In the genomic region with DNA sequence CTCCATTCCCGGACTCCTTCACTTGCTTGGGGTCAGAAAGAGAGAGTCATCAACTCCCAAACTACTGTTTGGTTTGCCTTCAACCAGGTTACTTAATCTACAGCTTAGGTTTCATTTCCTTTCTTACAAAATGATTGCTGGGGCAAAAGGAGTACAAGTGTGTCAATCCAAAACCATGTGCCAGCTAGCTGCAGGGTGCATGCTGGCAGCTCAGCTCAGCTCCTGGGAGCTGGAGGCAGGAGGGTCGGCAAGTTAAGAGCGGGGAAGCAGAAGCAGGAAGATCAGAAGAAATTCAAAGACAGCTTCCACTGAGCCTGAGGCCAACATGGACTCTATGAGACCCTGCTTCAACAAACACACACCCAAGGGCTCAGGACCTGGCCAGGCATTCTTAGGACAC, we compare ENCODE assay signal across 8 mouse cellular contexts. TPM values are rescaled to one million over a fixed set of nuclear protein-coding genes. Genes with fewer than 3 reads are reported as not detected.
DNase-seq lines count a peak whose midpoint lies in the region; ATAC-seq and TF ChIP-seq lines count a peak whose summit lies in the region.

No protein-coding gene starts in this region.

- H3K9ac ChIP-seq in heart, postnatal 0 days (replicated peaks; ENCODE audit: low read depth, low read length): no peak overlapping the region
- peak overlapping the region; percentile 57; the same call in 1 of the 2 replicates for H3K9ac ChIP-seq in ES-E14 (ENCODE audit: insufficient read depth, low read depth, low read length, poor library complexity, severe bottlenecking)
- H3K9ac ChIP-seq in forebrain, embryonic 13.5 days: peak overlapping the region; percentile 52

- peaks cover 15% of the 10 kb centered on the region for H3K4me1 ChIP-seq in heart, postnatal 0 days (ENCODE audit: control insufficient read depth, insufficient read depth)
- H3K4me1 ChIP-seq in ES-E14 (ENCODE audit: control insufficient read depth in 2 of 2, insufficient read depth in 2 of 2, low read length in 2 of 2, poor library complexity in 1 of 2): peaks cover 10 to 12% of the 10 kb centered on the region in 2 experiments
- H3K4me1 ChIP-seq in forebrain, embryonic 13.5 days: peaks cover 34% of the 10 kb centered on the region

- H3K4me3 ChIP-seq in heart, postnatal 0 days (ENCODE audit: low read depth, low read length): no peak overlapping the region
- H3K4me3 ChIP-seq in ES-E14 (ENCODE audit: insufficient read depth in 1 of 2, low read depth in 1 of 2, low read length in 2 of 2, poor library complexity in 1 of 2, severe bottlenecking in 1 of 2): peak overlapping the region in 1 of 2 experiments; percentile 44; a peak in 2 of 4 replicates
- H3K4me3 ChIP-seq in forebrain, embryonic 13.5 days: no peak overlapping the region

- DNase-seq in heart, postnatal 0 days (ENCODE audit: low spot score): no peak
- no peak for DNase-seq in heart, postnatal 4 days
- DNase-seq in ES-E14 (ENCODE audit: low read depth, low spot score): no peak
- DNase-seq in lung, postnatal 36 days: peak; percentile 34
- DNase-seq in B cell, adult 2 months: no peak
- DNase-seq in ovary, adult 18-20 months (ENCODE audit: low spot score): no peak

- peaks cover 41% of the 10 kb centered on the region for H3K36me3 ChIP-seq in heart, postnatal 0 days (replicated peaks; ENCODE audit: control insufficient read depth, insufficient read depth, low read length)
- peaks cover 41% of the 10 kb centered on the region for H3K36me3 ChIP-seq in ES-E14 (ENCODE audit: control insufficient read depth, insufficient read depth, low read length, poor library complexity, severe bottlenecking)
- H3K36me3 ChIP-seq in forebrain, embryonic 13.5 days (ENCODE audit: poor library complexity, severe bottlenecking): peaks cover 48% of the 10 kb centered on the region

- H3K4me2 ChIP-seq in heart, postnatal 0 days (ENCODE audit: low read depth, low read length): peak overlapping the region; percentile 10; the same call in 1 of the 2 replicates
- no peak overlapping the region for H3K4me2 ChIP-seq in forebrain, embryonic 13.5 days

- H3K9me3 ChIP-seq in heart, postnatal 0 days (replicated peaks; ENCODE audit: control insufficient read depth, low read length): no peaks in the 10 kb centered on the region
- H3K9me3 ChIP-seq in ES-E14 (ENCODE audit: control insufficient read depth, insufficient read depth, low read depth, low read length): no peaks in the 10 kb centered on the region
- H3K9me3 ChIP-seq in forebrain, embryonic 13.5 days (replicated peaks): no peaks in the 10 kb centered on the region

- TF ChIP-seq CTCF in heart, postnatal 0 days (IDR thresholded peaks at IDR 0.05; ENCODE audit: low read depth): no peak

- H3K27me3 ChIP-seq in heart, postnatal 0 days (ENCODE audit: control insufficient read depth, insufficient read depth, low read length): no peaks in the 10 kb centered on the region
- H3K27me3 ChIP-seq in forebrain, embryonic 13.5 days: no peaks in the 10 kb centered on the region

- 65% methylated on average over 3 of the region's 3 CpGs for WGBS in heart, postnatal 0 days
- 67% methylated on average over 3 of the region's 3 CpGs for WGBS in forebrain, embryonic 13.5 days

- H3K27ac ChIP-seq in heart, postnatal 0 days (ENCODE audit: low read depth): no peak overlapping the region
- no peak overlapping the region for H3K27ac ChIP-seq in ES-E14 (ENCODE audit: insufficient read depth, low read depth, low read length, poor library complexity, severe bottlenecking)
- H3K27ac ChIP-seq in forebrain, embryonic 13.5 days: no peak overlapping the region

- no peak for ATAC-seq in heart, postnatal 0 days (ENCODE audit: insufficient read depth, low read depth)
- no peak for ATAC-seq in forebrain, embryonic 13.5 days
- ATAC-seq in activated CD4-positive, CD25-positive, alpha-beta regulatory T cell, adult 4 months: no peak

- no peak for TF ChIP-seq EP300 in heart, postnatal 0 days (IDR thresholded peaks at IDR 0.05; ENCODE audit: low read depth)

- in situ Hi-C loops in ES-E14 (cut with MboI; ENCODE audit: low sequenced_read_pairs in 2 of 2, unreplicated experiment in 2 of 2): no loop called here

TF ChIP-seq in ES-E14, 5 proteins besides CTCF, POLR2A, EP300 and RAD21:
- TF ChIP-seq CHD2 (IDR thresholded peaks at IDR 0.05; ENCODE audit: low read depth, low read length) (no peak), MAFK (IDR thresholded peaks at IDR 0.05; ENCODE audit: insufficient read depth, low read depth, low read length) (no peak), ZNF384 (IDR thresholded peaks at IDR 0.05; ENCODE audit: low read depth, low read length) (no peak)
TF ChIP-seq in ES-E14: peak in this region for 0.

RNA-seq across cellular contexts. Expression of a gene that starts 2.5 kb away (rescaled TPM):
- 25.0 and 35.4 TPM in 2 replicates for total RNA-seq in heart, postnatal 0 days (2014; rRNA removed; ENCODE audit: low replicate concordance)
- polyA plus RNA-seq in heart, postnatal 0 days (2015; fragmentation: Nextera tagmentation; extraction: Ambion mirVana): 6.0 and 6.9 TPM in 2 replicates
- total RNA-seq in heart, postnatal 4 days (2021): 10 to 100 TPM; 19.7 to 22.4 TPM
- 15.3 and 15.9 TPM in 2 replicates for total RNA-seq in ES-E14 (2012; rRNA removed)
- 5.6 and 6.2 TPM in 2 replicates for polyA plus RNA-seq in forebrain, embryonic 13.5 days (2015; fragmentation: Nextera tagmentation; extraction: Ambion mirVana)
- polyA plus RNA-seq in activated CD4-positive, CD25-positive, alpha-beta regulatory T cell, adult 4 months (2017; shearing (Covaris generic)): 10 to 100 TPM; 18.5 to 26.0 TPM

RNA-seq across cellular contexts. Expression of a gene that starts 45.4 kb away (rescaled TPM):
- total RNA-seq in heart, postnatal 0 days (2014; rRNA removed; ENCODE audit: low replicate concordance): 11.1 and 13.9 TPM in 2 replicates
- polyA plus RNA-seq in heart, postnatal 0 days (2015; fragmentation: Nextera tagmentation; extraction: Ambion mirVana): 17.2 and 17.3 TPM in 2 replicates
- 10 to 100 TPM; 22.0 to 23.6 TPM for total RNA-seq in heart, postnatal 4 days (2021)
- total RNA-seq in ES-E14 (2012; rRNA removed): 128 and 132 TPM in 2 replicates
- polyA plus RNA-seq in forebrain, embryonic 13.5 days (2015; fragmentation: Nextera tagmentation; extraction: Ambion mirVana): 46.7 and 50.0 TPM in 2 replicates
- 10 to 100 TPM; 29.8 to 39.5 TPM for polyA plus RNA-seq in activated CD4-positive, CD25-positive, alpha-beta regulatory T cell, adult 4 months (2017; shearing (Covaris generic))
